Mouse (Mus musculus): ENCODE measurements around the gene Ip6k3. TPM values are rescaled to one million over a fixed set of nuclear protein-coding genes. Genes with fewer than 3 reads are reported as not detected.
A peak's percentile ranks its signal among the peaks of the same experiment; 100 is the strongest.

Ip6k3 gene
- 0.18 and 0.22 TPM in 2 replicates for polyA plus RNA-seq (2015; fragmentation: Nextera tagmentation; extraction: Ambion mirVana)

DNA sequence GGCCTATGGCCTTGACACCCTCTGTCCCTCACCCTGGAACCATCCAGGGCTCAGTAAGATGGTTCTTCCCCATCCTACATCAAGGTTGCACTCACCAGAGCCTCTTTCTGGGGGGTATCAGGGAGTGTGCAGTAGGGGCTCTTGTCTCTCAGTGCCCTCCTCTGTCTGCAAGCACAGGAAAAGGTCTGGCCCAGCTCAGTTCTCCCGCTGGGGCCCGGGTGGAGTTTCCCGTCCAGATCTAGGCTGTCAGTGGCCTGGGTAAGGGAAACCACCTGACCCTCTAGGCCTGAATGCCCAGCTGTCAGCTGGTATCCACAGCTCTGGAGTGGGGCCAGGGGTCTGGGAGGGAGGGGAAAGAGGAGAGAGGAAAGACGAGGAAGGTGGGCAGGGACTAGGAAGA is at the start of gene Ip6k3:
TSS of gene Ip6k3 (minus strand) at position 251 of the 400 bp plus-strand sequence.
- 0 out of 2 replicates have a peak, but pooled peaks cover 8% of the 10 kb centered on the region for H3K27me3 ChIP-seq
- no peak within 1 kb of the TSS for H3K9ac ChIP-seq
- H3K4me1 ChIP-seq (replicated peaks): peaks cover 30% of the 10 kb centered on the region
- peak within 1 kb of the TSS; percentile 53; the same call in 1 of the 2 replicates for H3K27ac ChIP-seq (replicated peaks)
- H3K9me3 ChIP-seq (replicated peaks): no peaks in the 10 kb centered on the region
- WGBS (ENCODE audit: insufficient replicate concordance): 51% methylated on average over 4 of the region's 4 CpGs
- no peaks in the 10 kb centered on the region for H3K36me3 ChIP-seq (replicated peaks)
- no peak within 1 kb of the TSS for H3K4me2 ChIP-seq
- ATAC-seq (ENCODE audit: insufficient read depth): no peak
- no peak within 1 kb of the TSS for H3K4me3 ChIP-seq (replicated peaks)

DNA sequence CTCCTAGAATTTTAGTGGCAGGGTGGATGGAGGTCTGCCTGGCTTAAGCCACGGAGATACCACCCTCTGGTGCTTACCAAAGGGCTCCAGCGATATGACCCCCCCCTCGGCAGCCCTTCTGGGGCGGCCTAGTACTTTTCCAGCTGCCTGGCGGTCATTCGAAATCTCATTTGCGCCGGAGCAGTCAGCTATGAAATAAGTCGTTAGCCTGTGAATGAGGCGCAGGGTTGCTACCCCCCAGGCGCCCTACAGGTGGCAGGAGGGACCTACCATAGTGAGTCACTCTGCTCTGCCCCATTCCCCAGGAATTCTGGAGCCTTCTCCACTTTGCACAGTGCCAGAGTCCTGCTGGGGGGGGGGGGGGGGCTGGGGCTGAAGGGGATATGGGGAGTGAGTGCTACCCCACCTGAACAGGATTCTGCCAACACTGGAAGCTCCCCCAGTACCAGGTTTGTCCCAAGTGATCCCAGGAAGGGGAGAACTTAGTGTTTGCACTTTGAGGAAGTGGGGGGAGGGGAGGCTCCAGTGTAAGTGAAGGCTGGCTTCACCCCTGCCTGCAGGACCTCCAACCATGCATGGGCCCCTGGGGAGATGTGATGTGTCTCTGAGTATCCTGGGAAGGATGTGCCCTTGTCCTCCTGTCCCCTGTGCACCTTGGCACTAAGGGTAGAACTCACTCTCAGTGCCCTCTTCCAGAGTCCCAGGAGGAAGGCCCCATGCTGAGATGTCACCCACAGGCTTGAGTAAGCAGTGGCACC is 45.4 kb upstream of the Ip6k3 start:
- no peak for ATAC-seq (ENCODE audit: insufficient read depth)

DNA sequence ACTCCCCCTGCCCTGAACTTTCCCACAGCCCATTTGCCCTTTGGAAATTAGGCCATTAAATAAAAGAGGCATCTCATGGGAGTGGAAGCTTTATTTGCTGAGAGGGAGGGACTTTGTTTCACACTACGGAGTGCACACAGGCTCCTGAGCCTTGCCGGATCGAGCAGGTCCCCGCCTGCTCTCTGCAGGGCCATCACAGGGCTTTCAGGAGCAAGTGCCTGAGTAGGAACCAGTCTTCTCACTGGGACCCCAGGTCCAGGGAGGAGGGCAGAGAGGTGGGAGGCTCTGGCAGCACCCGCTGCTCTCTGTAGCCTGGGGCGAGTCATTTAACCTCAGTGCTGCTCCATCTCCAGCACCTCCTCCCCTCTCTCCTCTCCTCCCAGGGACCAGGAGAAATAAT is 44.4 kb upstream of the Ip6k3 start:
- Histone ChIP-seq H3K4me1 (replicated peaks) (no peaks in the 10 kb centered on the region; the same call in 1 of the 2 replicates), H3K27me3 (peaks cover 19% of the 10 kb centered on the region), H3K9ac (no peak overlapping the region), H3K4me3 (replicated peaks) (no peak overlapping the region), H3K36me3 (replicated peaks) (no peaks in the 10 kb centered on the region), H3K27ac (replicated peaks) (no peak overlapping the region), H3K4me2 (no peak overlapping the region), H3K9me3 (replicated peaks) (no peaks in the 10 kb centered on the region)
- no peak for ATAC-seq (ENCODE audit: insufficient read depth)
- 56% methylated on average over 6 of the region's 6 CpGs for WGBS (ENCODE audit: insufficient replicate concordance)

More for the DNA sequence above, 45.4 kb upstream of the Ip6k3 start:
- 23% methylated on average over 11 of the region's 11 CpGs for WGBS (ENCODE audit: insufficient replicate concordance)
- Histone ChIP-seq H3K27ac (replicated peaks) (no peak overlapping the region), H3K4me2 (peak overlapping the region; percentile 37), H3K36me3 (replicated peaks) (no peaks in the 10 kb centered on the region), H3K9me3 (replicated peaks) (no peaks in the 10 kb centered on the region), H3K9ac (no peak overlapping the region), H3K27me3 (peaks cover 11% of the 10 kb centered on the region), H3K4me3 (replicated peaks) (no peak overlapping the region), H3K4me1 (replicated peaks) (no peaks in the 10 kb centered on the region; the same call in 1 of the 2 replicates)

DNA sequence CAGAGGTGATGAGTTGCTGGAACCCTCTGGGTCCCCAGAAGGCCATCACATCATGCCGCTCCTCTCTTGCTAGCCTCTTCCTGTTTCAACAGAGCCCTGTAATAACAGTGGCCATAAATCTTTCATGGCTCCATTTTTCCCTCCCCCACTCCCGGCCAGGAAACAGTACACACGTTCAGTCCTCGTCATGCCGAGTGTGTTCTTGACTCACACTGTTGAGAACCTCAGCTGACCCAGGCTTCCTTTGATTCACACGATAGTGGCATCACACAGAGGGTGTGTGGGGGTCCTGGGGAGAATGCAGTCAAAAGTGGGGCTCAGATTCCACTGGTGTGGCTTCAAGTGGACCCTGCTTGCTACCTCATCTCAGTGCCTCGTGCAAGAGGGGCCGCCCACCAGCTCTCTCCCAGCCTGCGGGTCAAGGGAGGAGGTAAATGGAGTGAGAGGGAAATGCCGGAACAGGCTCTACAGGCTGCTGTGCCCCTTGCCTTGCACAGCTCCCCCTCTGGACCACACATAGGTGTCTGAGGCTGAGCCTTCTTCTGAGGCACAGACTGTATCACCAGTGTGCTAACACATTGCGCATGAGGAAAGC is 39.6 kb upstream of the Ip6k3 start:
- H3K27me3 ChIP-seq: peaks cover 26% of the 10 kb centered on the region; the same call in 1 of the 2 replicates
- H3K9me3 ChIP-seq (replicated peaks): no peaks in the 10 kb centered on the region
- H3K36me3 ChIP-seq (replicated peaks): peaks cover 3% of the 10 kb centered on the region; the same call in 1 of the 2 replicates
- H3K4me1 ChIP-seq (replicated peaks): peaks cover 21% of the 10 kb centered on the region
- no peak overlapping the region for H3K4me3 ChIP-seq (replicated peaks)
- no peak overlapping the region for H3K4me2 ChIP-seq
- ATAC-seq (ENCODE audit: insufficient read depth): no peak
- WGBS (ENCODE audit: insufficient replicate concordance): 37% methylated on average over 11 of the region's 11 CpGs
- H3K27ac ChIP-seq (replicated peaks): no peak overlapping the region
- H3K9ac ChIP-seq: no peak overlapping the region

DNA sequence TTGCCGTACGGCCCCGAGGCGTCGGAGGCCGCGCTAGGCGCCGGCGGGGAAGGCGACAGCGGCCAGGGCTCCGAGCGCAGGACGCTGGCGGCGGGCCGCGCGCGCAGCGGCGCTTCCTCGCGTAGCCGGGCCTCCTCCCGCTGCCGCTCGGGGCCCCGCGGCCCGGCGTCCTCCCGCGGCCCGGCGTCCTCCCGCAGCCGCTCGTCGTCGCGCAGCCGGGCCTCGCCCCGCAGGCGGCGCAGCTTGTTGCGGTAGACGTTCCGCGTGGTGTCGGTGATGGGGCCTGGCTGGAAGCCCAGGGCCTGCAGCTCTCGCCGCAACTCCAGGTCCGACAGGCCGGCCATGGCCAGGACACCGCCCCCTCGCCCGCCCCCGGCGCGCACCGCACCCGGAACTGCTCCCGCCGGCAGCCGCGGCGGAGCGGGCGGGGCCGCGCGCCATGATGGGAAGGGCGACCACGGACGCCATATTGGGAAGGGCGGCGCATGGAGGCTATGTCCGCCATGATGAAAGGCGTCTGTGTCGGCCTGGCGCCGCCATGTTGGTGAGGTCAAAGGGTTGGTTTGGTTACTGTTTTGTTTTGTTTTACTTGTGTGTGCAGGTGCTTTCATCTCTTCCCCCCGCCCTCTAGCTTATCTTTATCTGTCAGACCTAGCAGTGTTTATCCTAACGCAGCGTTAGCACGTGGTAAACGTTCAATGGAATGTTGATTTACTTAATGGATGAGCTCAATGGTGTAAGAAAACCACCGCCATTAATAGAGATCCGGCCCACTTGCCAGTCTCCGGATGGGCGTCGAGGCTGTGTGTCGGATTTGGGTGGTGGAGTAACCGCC is 36.7 kb upstream of the Ip6k3 start, which contains the start of gene Lemd2:
TSS of gene Lemd2 (minus strand) at position 395 of the 835 bp plus-strand sequence.
- peak within 1 kb of the TSS; percentile 94 for H3K4me3 ChIP-seq (replicated peaks)
- H3K27me3 ChIP-seq: peaks cover 20% of the 10 kb centered on the region; the same call in 1 of the 2 replicates
- peak; percentile 93 for ATAC-seq (ENCODE audit: insufficient read depth)
- H3K9ac ChIP-seq: peak within 1 kb of the TSS; percentile 97
- peaks cover 46% of the 10 kb centered on the region for H3K4me1 ChIP-seq (replicated peaks)
- no peaks in the 10 kb centered on the region for H3K9me3 ChIP-seq (replicated peaks)
- peak within 1 kb of the TSS; percentile 96 for H3K4me2 ChIP-seq
- peaks cover 31% of the 10 kb centered on the region for H3K36me3 ChIP-seq (replicated peaks)
- WGBS (ENCODE audit: insufficient replicate concordance): 2% methylated on average over 97 of the region's 97 CpGs
- H3K27ac ChIP-seq (replicated peaks): peak within 1 kb of the TSS; percentile 93

DNA sequence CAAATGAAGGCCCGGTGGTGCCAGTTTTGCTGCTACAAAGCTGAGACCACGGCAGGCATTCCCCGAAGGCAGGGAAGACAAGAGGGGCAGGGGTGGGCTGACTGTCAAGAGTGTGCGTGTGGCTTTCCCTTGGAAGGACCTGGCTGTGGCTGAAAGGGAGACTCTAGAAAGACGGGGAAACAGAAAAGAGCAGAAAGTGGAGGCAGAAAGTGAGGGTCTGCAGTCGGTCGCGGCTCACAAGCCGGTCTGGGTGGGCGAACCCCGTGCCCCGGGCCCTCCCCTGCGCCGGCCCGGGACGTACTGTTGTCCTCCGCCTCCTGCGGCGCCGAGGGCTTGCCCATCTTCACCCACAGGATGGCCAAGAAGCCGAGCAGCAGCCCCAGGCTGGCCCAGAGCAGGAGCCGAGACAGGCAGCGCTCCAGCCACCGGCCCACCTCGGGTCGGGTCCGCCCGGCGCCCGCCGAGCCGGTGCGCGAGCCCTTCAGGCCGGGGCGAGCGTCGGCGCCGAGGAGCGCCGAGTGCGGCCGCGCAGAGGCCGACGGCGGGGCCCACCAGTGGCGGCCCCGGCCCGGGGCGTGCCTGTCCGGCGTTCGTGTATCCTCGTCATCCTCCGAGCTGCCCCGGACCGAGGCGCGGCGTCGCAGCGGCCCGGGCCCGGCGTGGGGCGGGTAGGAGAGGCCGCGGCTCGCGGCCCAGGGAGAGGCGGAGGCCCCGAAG is 35.9 kb upstream of the Ip6k3 start:
- under 1% methylated on average over 68 of the region's 74 CpGs for WGBS (ENCODE audit: insufficient replicate concordance)
- peak overlapping the region; percentile 97 for H3K9ac ChIP-seq
- peak; percentile 66 for ATAC-seq (ENCODE audit: insufficient read depth)
- H3K27me3 ChIP-seq: peaks cover 17% of the 10 kb centered on the region; the same call in 1 of the 2 replicates
- peaks cover 46% of the 10 kb centered on the region for H3K4me1 ChIP-seq (replicated peaks)
- H3K4me3 ChIP-seq (replicated peaks): peak overlapping the region; percentile 94
- peaks cover 37% of the 10 kb centered on the region for H3K36me3 ChIP-seq (replicated peaks)
- H3K4me2 ChIP-seq: peak overlapping the region; percentile 96
- H3K27ac ChIP-seq (replicated peaks): peak overlapping the region; percentile 93
- H3K9me3 ChIP-seq (replicated peaks): no peaks in the 10 kb centered on the region

DNA sequence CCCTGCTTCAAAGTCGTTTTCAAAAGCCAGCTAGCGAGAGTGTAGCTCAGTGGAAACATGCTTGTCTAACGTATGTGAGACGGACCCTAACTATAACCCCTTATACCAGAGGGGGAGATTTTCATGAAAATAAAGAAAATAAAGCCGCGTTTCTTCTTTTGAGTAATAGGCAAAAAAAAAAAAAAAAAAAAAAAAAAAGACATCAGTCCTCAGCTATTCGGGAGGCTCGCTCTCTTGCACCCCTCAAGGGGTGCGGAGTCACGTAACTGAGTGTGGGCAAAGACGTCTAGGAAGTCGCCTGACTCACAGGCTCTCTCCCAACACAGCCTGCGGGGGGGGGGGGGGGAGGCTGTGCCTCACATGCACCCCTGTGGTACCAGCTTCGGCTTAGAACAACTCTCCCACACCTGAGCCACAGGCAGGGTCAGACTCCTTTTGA is 35.3 kb upstream of the Ip6k3 start:
- Histone ChIP-seq H3K9me3 (replicated peaks) (no peaks in the 10 kb centered on the region), H3K36me3 (replicated peaks) (peaks cover 42% of the 10 kb centered on the region), H3K27me3 (peaks cover 15% of the 10 kb centered on the region; the same call in 1 of the 2 replicates), H3K4me2 (peak overlapping the region; percentile 96), H3K4me1 (replicated peaks) (peaks cover 46% of the 10 kb centered on the region), H3K4me3 (replicated peaks) (peak overlapping the region; percentile 94), H3K9ac (peak overlapping the region; percentile 97), H3K27ac (replicated peaks) (peak overlapping the region; percentile 93)
- WGBS (ENCODE audit: insufficient replicate concordance): 39% methylated on average over 14 of the region's 14 CpGs
- ATAC-seq (ENCODE audit: insufficient read depth): no peak

DNA sequence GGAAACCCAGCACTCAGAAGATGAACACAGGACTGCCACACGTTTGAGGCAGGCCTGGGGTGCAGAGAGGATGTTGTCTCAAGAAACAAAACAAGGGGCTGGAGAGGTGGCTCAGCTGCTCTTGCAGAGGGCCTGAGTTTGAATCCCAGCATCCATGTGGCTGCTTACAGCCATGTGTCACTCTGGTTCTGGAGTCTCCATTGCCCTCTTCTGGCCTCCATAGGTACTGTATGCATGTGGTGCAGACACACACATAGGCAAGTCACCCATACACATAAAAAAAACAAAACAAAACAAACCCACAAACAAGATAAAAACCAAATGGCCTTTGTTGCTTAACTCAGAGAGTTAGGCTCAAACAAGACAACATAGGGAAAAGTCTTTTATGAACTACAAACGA is 34.4 kb upstream of the Ip6k3 start:
- Histone ChIP-seq H3K27ac (replicated peaks) (no peak overlapping the region), H3K27me3 (peaks cover 7% of the 10 kb centered on the region; the same call in 1 of the 2 replicates), H3K4me1 (replicated peaks) (peaks cover 48% of the 10 kb centered on the region), H3K4me2 (no peak overlapping the region), H3K9ac (no peak overlapping the region), H3K36me3 (replicated peaks) (peaks cover 51% of the 10 kb centered on the region), H3K9me3 (replicated peaks) (no peaks in the 10 kb centered on the region), H3K4me3 (replicated peaks) (no peak overlapping the region)
- ATAC-seq (ENCODE audit: insufficient read depth): no peak
- WGBS (ENCODE audit: insufficient replicate concordance): 74% methylated on average over 2 of the region's 2 CpGs

DNA sequence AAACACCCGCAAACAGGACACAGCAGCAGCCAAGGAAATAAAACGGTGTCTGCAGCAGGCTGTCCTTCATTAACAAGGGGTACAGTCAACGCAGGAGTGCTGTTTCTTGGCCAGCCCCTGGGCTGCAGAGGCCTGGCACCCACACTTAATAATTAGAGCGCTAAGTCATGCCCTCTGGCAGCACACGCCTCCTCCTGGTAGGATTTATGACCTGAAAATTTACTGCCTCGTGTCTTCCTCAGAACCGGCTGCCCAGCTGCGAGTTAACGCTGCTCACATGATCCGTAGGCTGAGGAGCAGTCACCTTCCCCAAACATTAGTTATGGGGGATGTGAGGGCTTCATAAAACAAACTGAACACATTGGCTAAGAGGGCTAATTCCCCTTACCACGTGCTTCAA is 33.2 kb upstream of the Ip6k3 start:
- Histone ChIP-seq H3K4me2 (no peak overlapping the region), H3K27ac (replicated peaks) (no peak overlapping the region), H3K4me3 (replicated peaks) (no peak overlapping the region), H3K9ac (no peak overlapping the region), H3K27me3 (no peaks in the 10 kb centered on the region), H3K4me1 (replicated peaks) (peaks cover 58% of the 10 kb centered on the region), H3K9me3 (replicated peaks) (no peaks in the 10 kb centered on the region), H3K36me3 (replicated peaks) (peaks cover 63% of the 10 kb centered on the region)
- ATAC-seq (ENCODE audit: insufficient read depth): no peak
- WGBS (ENCODE audit: insufficient replicate concordance): 74% methylated on average over 11 of the region's 11 CpGs

DNA sequence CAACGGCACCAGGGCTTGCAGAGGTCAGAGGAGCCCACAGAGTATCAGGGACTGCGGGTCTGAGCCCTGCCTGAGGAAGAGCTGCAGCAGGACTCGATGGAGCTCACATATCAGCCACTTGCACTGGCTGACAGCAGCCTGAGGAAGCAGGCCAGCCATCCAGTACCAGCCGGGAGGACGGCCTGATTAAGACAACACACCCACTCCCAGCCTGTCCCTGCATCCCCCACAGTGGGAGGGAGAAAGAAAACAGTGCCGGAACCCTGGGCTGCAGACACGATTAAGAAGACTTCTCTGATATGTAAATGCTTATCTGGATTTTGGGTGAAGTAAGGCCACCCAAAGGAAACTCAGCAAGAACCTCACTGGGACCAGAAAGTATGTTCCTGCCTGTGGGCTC is 32.3 kb upstream of the Ip6k3 start:
- no peaks in the 10 kb centered on the region for H3K27me3 ChIP-seq
- H3K4me3 ChIP-seq (replicated peaks): no peak overlapping the region
- WGBS (ENCODE audit: insufficient replicate concordance): 64% methylated on average over 7 of the region's 7 CpGs
- peaks cover 73% of the 10 kb centered on the region for H3K36me3 ChIP-seq (replicated peaks)
- H3K9ac ChIP-seq: no peak overlapping the region
- no peaks in the 10 kb centered on the region for H3K9me3 ChIP-seq (replicated peaks)
- peaks cover 65% of the 10 kb centered on the region for H3K4me1 ChIP-seq (replicated peaks)
- H3K4me2 ChIP-seq: no peak overlapping the region
- no peak for ATAC-seq (ENCODE audit: insufficient read depth)
- no peak overlapping the region for H3K27ac ChIP-seq (replicated peaks)
